Mouse (Mus musculus) spleen, adult 2 months (tissue): Measurements from ENCODE around the gene Uxs1.

Experiments
- CTCF ChIP-seq: fragments of 200-500 bp; IDR thresholded peaks from 2 replicates; pipeline ENCODE4 v1.5.1; 2011; ENCODE audit warnings: mild to moderate bottlenecking, inconsistent platforms; ENCODE audit not compliant: insufficient read depth, insufficient read length, insufficient replicate concordance; ENCODE audit errors: extremely low read depth
- POLR2A ChIP-seq: fragments of 200-500 bp; IDR thresholded peaks from 2 replicates; pipeline ENCODE4 v1.6.1; 2011; ENCODE audit warnings: low read depth, low read length, inconsistent platforms

GRCm38 (mm10) chr1:43822586-43822985 is 5.0 kb downstream of the Uxs1 start:
- TF ChIP-seq CTCF (no peak), POLR2A (no peak)
